Mouse (Mus musculus): ENCODE data around the gene Dmd.

- no peak for TF ChIP-seq GATA1 (IDR thresholded peaks at IDR 0.05; ENCODE audit: borderline replicate concordance, low read length)
- no peak for TF ChIP-seq FLI1 (IDR thresholded peaks at IDR 0.05; ENCODE audit: low read length)
Observed at GRCm38 (mm10) chrX:85073602-85074001, 2124.9 kb downstream of the Dmd start.
